Mouse (Mus musculus): ENCODE data around the gene Scyl2. TPM values are rescaled to one million over a fixed set of nuclear protein-coding genes. Genes with fewer than 3 reads are reported as not detected.
"Not testable (repeated sequence)": the region's sequence is repeated elsewhere in the genome, so short reads cannot be mapped to it uniquely, and the experiment has no call there.

Gene Scyl2
- polyA plus RNA-seq, 1 experiment = 7.2 TPM

- no peaks in the 10 kb centered on the region for H3K36me3 ChIP-seq (ENCODE audit: control insufficient read depth, insufficient read depth)
- H3K4me3 ChIP-seq = no peak overlapping the region
- TF ChIP-seq TCF12 (IDR thresholded peaks at IDR 0.05; ENCODE audit: insufficient read depth, poor library complexity, severe bottlenecking) = no peak
- TF ChIP-seq MYOG (IDR thresholded peaks at IDR 0.05; ENCODE audit: control insufficient read depth in 1 of 3, insufficient read depth in 1 of 3, insufficient read length in 2 of 3, low read depth in 2 of 3) = peak in 1 of 3 experiments; percentile 48
- no peak for TF ChIP-seq POLR2AphosphoS2 (IDR thresholded peaks at IDR 0.05; ENCODE audit: insufficient read length, low read depth)
- TF ChIP-seq MYOD1 (IDR thresholded peaks at IDR 0.05; ENCODE audit: control insufficient read depth in 1 of 3, insufficient read length in 2 of 3, low read depth in 2 of 3) = peak in 2 of 3 experiments; percentile 14 to 23
- TF ChIP-seq E2F4 (IDR thresholded peaks at IDR 0.05; ENCODE audit: insufficient read depth) = no peak
- TF ChIP-seq REST (IDR thresholded peaks at IDR 0.05; ENCODE audit: insufficient read depth, insufficient read length) = no peak
- peaks cover 16% of the 10 kb centered on the region for H3K79me2 ChIP-seq (ENCODE audit: control insufficient read depth, insufficient read depth)
- H3K4me2 ChIP-seq (ENCODE audit: low read depth) = no peak overlapping the region
- H3K27me3 ChIP-seq (ENCODE audit: control insufficient read depth, insufficient read depth, insufficient read length) = no peaks in the 10 kb centered on the region
- no peak overlapping the region for H3ac ChIP-seq (ENCODE audit: control insufficient read depth, insufficient read length)
Measured at GRCm38 (mm10) chr10:89676609-89677008, 9.5 kb downstream of the Scyl2 start.

DNA sequence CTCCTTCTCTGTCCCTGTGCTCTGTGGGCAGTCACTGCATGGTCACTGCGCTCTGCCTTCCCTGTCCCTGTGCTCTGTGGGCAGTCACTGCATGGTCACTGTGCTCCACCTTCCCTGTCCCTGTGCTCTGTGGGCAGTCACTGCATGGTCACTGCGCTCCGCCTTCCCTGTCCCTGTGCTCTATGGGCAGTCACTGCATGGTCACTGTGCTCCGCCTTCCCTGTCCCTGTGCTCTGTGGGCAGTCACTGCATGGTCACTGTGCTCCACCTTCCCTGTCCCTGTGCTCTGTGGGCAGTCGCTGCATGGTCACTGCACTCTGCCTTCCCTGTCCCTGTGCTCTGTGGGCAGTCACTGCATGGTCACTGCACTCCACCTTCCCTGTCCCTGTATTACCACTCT, 15.7 kb downstream of the Scyl2 start:
- not testable (repeated sequence) for H3K79me2 ChIP-seq (ENCODE audit: control insufficient read depth, insufficient read depth); H3ac ChIP-seq (ENCODE audit: control insufficient read depth, insufficient read length); H3K27me3 ChIP-seq (ENCODE audit: control insufficient read depth, insufficient read depth, insufficient read length); H3K4me3 ChIP-seq; H3K36me3 ChIP-seq (ENCODE audit: control insufficient read depth, insufficient read depth); H3K4me2 ChIP-seq (ENCODE audit: low read depth)

- Histone ChIP-seq H3K79me2 (ENCODE audit: control insufficient read depth, insufficient read depth) (no peaks in the 10 kb centered on the region), H3K36me3 (ENCODE audit: control insufficient read depth, insufficient read depth) (peaks cover 8% of the 10 kb centered on the region), H3K4me3 (no peak overlapping the region), H3ac (ENCODE audit: control insufficient read depth, insufficient read length) (no peak overlapping the region), H3K4me2 (ENCODE audit: low read depth) (no peak overlapping the region), H3K27me3 (ENCODE audit: control insufficient read depth, insufficient read depth, insufficient read length) (no peaks in the 10 kb centered on the region)
- no peak for TF ChIP-seq POLR2AphosphoS2 (IDR thresholded peaks at IDR 0.05; ENCODE audit: insufficient read length, low read depth)
- TF ChIP-seq POLR2A (IDR thresholded peaks at IDR 0.05; ENCODE audit: insufficient read length, low read depth) = no peak
- TF ChIP-seq REST (IDR thresholded peaks at IDR 0.05; ENCODE audit: insufficient read depth, insufficient read length) = no peak
- TF ChIP-seq TCF3 (IDR thresholded peaks at IDR 0.05; ENCODE audit: insufficient read length, low read depth) = no peak
- no peak for TF ChIP-seq MAX (IDR thresholded peaks at IDR 0.05; ENCODE audit: low read depth)
- no peak for TF ChIP-seq E2F4 (IDR thresholded peaks at IDR 0.05; ENCODE audit: insufficient read depth)
- no peak for TF ChIP-seq SRF (IDR thresholded peaks at IDR 0.05; ENCODE audit: control insufficient read depth, insufficient read length, low read depth)
- no peak for TF ChIP-seq TCF12 (IDR thresholded peaks at IDR 0.05; ENCODE audit: insufficient read depth, poor library complexity, severe bottlenecking)
- TF ChIP-seq USF1 (IDR thresholded peaks at IDR 0.05; ENCODE audit: low read depth) = no peak
- no peak for TF ChIP-seq MYOD1 (IDR thresholded peaks at IDR 0.05; ENCODE audit: control insufficient read depth in 1 of 3, insufficient read length in 2 of 3, low read depth in 2 of 3)
- no peak for TF ChIP-seq MYOG (IDR thresholded peaks at IDR 0.05; ENCODE audit: control insufficient read depth in 1 of 3, insufficient read depth in 1 of 3, insufficient read length in 2 of 3, low read depth in 2 of 3)
Measured at GRCm38 (mm10) chr10:89667571-89667970, 18.5 kb downstream of the Scyl2 start.

GRCm38 (mm10) chr10:89665679-89666078, 20.4 kb downstream of the Scyl2 start:
- no peak overlapping the region for H3K4me3 ChIP-seq
- no peaks in the 10 kb centered on the region for H3K79me2 ChIP-seq (ENCODE audit: control insufficient read depth, insufficient read depth)
- H3K36me3 ChIP-seq (ENCODE audit: control insufficient read depth, insufficient read depth) = peaks cover 11% of the 10 kb centered on the region
- H3K4me2 ChIP-seq (ENCODE audit: low read depth) = no peak overlapping the region
- TF ChIP-seq USF1 (IDR thresholded peaks at IDR 0.05; ENCODE audit: low read depth) (no peak), REST (IDR thresholded peaks at IDR 0.05; ENCODE audit: insufficient read depth, insufficient read length) (no peak), E2F4 (IDR thresholded peaks at IDR 0.05; ENCODE audit: insufficient read depth) (no peak), MYOG (IDR thresholded peaks at IDR 0.05; ENCODE audit: control insufficient read depth in 1 of 3, insufficient read depth in 1 of 3, insufficient read length in 2 of 3, low read depth in 2 of 3) (no peak)
- no peak overlapping the region for H3ac ChIP-seq (ENCODE audit: control insufficient read depth, insufficient read length)
- no peaks in the 10 kb centered on the region for H3K27me3 ChIP-seq (ENCODE audit: control insufficient read depth, insufficient read depth, insufficient read length)

- Histone ChIP-seq H3K79me2 (ENCODE audit: control insufficient read depth, insufficient read depth) (no peaks in the 10 kb centered on the region), H3K27me3 (ENCODE audit: control insufficient read depth, insufficient read depth, insufficient read length) (no peaks in the 10 kb centered on the region), H3ac (ENCODE audit: control insufficient read depth, insufficient read length) (no peak overlapping the region), H3K4me3 (no peak overlapping the region), H3K36me3 (ENCODE audit: control insufficient read depth, insufficient read depth) (peaks cover 11% of the 10 kb centered on the region), H3K4me2 (ENCODE audit: low read depth) (no peak overlapping the region)
- TF ChIP-seq MYOG (IDR thresholded peaks at IDR 0.05; ENCODE audit: control insufficient read depth in 1 of 3, insufficient read depth in 1 of 3, insufficient read length in 2 of 3, low read depth in 2 of 3) (no peak), TCF12 (IDR thresholded peaks at IDR 0.05; ENCODE audit: insufficient read depth, poor library complexity, severe bottlenecking) (no peak), MYOD1 (IDR thresholded peaks at IDR 0.05; ENCODE audit: control insufficient read depth in 1 of 3, insufficient read length in 2 of 3, low read depth in 2 of 3) (no peak), E2F4 (IDR thresholded peaks at IDR 0.05; ENCODE audit: insufficient read depth) (no peak)
Measured at GRCm38 (mm10) chr10:89664977-89665645, 21.0 kb downstream of the Scyl2 start.

- Histone ChIP-seq H3K4me3 (no peak overlapping the region), H3K4me2 (ENCODE audit: low read depth) (no peak overlapping the region), H3ac (ENCODE audit: control insufficient read depth, insufficient read length) (no peak overlapping the region), H3K36me3 (ENCODE audit: control insufficient read depth, insufficient read depth) (peaks cover 26% of the 10 kb centered on the region), H3K79me2 (ENCODE audit: control insufficient read depth, insufficient read depth) (no peaks in the 10 kb centered on the region), H3K27me3 (ENCODE audit: control insufficient read depth, insufficient read depth, insufficient read length) (no peaks in the 10 kb centered on the region)
- TF ChIP-seq E2F4 (IDR thresholded peaks at IDR 0.05; ENCODE audit: insufficient read depth) = no peak
- TF ChIP-seq POLR2AphosphoS2 (IDR thresholded peaks at IDR 0.05; ENCODE audit: insufficient read length, low read depth) = no peak
- TF ChIP-seq USF1 (IDR thresholded peaks at IDR 0.05; ENCODE audit: low read depth) = no peak
- no peak for TF ChIP-seq MYOG (IDR thresholded peaks at IDR 0.05; ENCODE audit: control insufficient read depth in 1 of 3, insufficient read depth in 1 of 3, insufficient read length in 2 of 3, low read depth in 2 of 3)
- no peak for TF ChIP-seq CEBPB (IDR thresholded peaks at IDR 0.05; ENCODE audit: insufficient read depth, poor library complexity, severe bottlenecking)
- no peak for TF ChIP-seq TCF12 (IDR thresholded peaks at IDR 0.05; ENCODE audit: insufficient read depth, poor library complexity, severe bottlenecking)
- TF ChIP-seq TCF3 (IDR thresholded peaks at IDR 0.05; ENCODE audit: insufficient read length, low read depth) = no peak
- no peak for TF ChIP-seq SRF (IDR thresholded peaks at IDR 0.05; ENCODE audit: control insufficient read depth, insufficient read length, low read depth)
- no peak for TF ChIP-seq POLR2A (IDR thresholded peaks at IDR 0.05; ENCODE audit: insufficient read length, low read depth)
- TF ChIP-seq REST (IDR thresholded peaks at IDR 0.05; ENCODE audit: insufficient read depth, insufficient read length) = no peak
Measured at GRCm38 (mm10) chr10:89656366-89656765, 29.7 kb downstream of the Scyl2 start.
